Mouse (Mus musculus) ES-CJ7 (cell line): ENCODE measurements around the gene Stat2.

Source experiments
- DNase-seq: peaks from one replicate; pipeline ENCODE4 v3.0.0; 2011; ENCODE audit warnings: low read depth, low spot score

The Stat2 gene

DNA sequence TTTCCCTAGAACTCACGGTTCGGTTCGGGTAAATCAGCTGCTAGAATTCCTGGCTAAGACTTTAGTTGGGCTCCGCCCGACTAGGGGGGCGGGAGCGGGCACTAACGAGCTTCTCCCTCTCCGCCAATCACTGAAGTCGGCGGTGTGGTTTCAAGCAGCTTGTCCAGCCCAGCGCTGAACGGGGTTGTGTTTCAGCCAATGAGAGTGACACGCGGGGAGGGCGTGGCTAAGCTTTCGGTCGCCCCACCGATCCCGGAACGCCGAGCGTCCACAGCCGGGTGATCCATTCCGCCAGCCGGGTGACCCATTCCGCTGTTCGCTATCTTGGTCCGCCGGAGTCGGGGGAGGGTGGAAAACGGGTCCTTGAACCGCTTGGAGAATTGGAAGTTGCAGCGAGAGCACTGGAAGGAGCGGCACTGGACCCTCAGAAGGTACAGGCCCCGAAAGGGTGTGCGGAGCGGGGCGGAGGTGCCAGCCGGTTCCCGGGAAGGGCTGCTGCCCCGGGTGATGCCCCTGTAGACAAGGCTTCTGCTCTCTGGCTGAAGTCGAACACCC, at the start of gene Stat2:
Gene Stat2, plus strand, starts transcription at position 273 of the 555 bp plus-strand sequence.
- peak; percentile 98 for DNase-seq

GRCm38 (mm10) chr10:128221533-128222286, 48.6 kb upstream of the Stat2 start:
- DNase-seq, result no peak

DNA sequence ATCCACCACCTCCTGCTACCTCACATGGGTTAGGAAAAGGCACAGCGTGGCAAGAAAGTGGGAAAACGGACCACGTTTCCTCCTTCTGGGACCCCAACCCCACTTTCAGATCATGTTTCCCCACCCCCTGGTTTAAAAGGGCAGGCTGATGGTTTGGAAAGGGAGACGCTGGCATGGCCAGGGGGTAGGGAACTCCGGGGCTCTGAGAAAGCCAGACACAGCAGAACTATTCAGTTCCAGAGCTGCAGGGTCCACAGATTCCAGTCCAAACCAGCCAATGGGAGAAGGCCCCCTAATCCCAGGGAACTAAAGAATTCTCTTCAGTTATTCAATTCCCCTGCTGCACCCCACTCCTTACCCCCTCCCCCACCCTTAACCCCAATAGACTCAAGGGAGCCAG, 45.3 kb upstream of the Stat2 start:
- no peak for DNase-seq

GRCm38 (mm10) chr10:128225538-128225937, 44.8 kb upstream of the Stat2 start, which contains the start of gene Mip:
Mip (plus strand) TSS chr10:128225838.
- DNase-seq, result no peak

GRCm38 (mm10) chr10:128227592-128227991, 42.8 kb upstream of the Stat2 start:
- DNase-seq, result no peak

DNA sequence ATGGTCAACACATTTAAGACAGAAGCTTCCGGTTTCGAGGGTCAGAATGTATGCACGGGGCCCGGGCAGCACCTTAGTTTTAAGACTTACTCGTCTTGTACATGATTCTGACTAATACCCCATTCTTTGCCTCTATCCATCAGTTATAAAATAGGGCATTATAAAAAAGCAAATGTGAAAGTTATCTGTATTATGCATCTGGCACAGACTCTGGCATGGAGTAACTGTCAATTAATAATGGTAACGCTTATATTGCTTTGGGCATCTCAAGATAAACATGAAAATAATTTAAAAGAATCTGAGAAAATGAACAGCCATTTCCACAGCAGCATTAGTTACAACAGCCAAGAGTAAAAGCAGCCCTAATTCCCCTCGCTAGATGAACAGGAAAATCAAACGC, 42.4 kb upstream of the Stat2 start:
- DNase-seq, result no peak

DNA sequence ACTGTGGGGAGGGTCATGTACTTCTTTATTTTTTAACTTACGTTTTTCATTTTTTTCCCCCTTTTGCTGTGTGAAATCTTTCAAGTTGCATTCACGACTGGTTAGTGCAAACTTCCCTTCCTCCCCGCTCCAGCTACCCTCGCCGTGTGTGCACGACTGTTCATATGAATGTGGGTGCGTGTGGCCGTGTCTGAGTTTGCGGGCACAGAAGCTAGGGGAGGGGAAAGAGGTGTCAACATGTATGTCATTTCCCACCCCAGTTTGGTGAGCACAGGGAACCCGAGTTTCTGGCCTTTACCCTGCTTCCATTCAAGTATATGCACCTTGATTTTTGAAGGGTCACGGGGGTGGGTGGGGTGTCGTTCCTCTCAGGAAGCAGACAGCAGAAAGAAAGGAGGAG, 39.8 kb upstream of the Stat2 start:
- no peak for DNase-seq

DNA sequence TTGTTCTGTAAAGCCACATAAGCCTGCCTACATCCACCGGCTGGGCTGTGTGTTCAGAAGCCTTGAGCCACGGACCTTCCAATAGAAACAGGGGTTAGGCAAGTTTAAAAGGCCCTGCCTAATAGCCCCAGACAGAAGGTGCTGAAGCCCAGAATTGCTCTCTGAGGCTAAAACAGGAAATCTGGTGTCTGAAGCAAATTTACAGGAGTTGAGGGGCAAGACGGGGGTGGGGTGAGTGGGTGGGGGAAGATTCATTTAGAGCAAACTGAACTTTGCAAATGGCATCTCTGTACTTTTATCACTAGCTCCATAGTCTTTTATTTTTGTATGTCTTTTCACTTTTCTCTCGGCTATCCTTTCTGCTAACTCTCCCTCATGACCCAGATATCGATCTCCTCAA, 39.2 kb upstream of the Stat2 start:
- no peak for DNase-seq

- DNase-seq, result peak; percentile 66
Observed at GRCm38 (mm10) chr10:128231697-128232419, 38.5 kb upstream of the Stat2 start, which contains the start of gene Timeless. Timeless (plus strand) TSS chr10:128232065.

GRCm38 (mm10) chr10:128232420-128232985, 37.9 kb upstream of the Stat2 start:
- peak; percentile 92 for DNase-seq

DNA sequence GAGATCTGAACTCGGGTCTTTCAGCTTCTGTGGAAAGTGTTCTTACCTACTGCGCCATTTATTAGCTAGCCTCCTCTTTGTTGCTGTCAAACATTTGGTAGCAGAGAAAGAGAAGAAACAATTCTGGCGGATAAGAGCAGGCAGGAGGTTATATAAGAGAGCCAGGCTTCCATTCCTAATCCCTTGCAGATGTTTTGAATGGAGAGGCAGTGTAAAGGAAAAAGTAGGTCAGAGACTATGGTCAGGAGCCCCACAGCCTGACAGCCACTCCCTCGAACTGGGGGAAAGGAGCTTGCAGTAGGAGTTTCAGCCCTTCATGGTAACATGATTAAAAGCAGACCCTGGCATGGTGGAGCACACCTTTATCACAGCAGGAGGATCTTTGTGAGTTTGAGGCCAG, 34.0 kb upstream of the Stat2 start:
- DNase-seq, result no peak

GRCm38 (mm10) chr10:128237807-128238480, 32.4 kb upstream of the Stat2 start:
- no peak for DNase-seq

GRCm38 (mm10) chr10:128239140-128239539, 31.2 kb upstream of the Stat2 start:
- DNase-seq, result no peak

DNA sequence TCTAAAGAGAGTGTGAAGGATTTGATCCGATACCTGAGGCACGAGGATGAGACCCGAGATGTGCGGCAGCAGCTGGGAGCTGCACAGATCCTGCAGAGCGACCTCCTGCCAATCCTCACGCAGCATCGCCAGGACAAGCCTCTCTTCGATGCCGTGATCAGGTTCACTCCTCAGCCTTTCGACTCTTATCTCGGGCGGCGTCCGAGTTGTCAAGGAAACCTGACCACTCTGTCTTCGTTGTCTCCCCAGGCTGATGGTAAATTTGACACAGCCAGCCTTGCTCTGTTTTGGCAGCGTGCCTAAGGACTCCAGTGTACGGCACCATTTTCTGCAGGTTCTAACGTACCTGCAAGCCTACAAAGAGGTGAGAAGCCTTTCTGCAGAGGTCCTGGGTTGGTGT, 30.2 kb upstream of the Stat2 start:
- DNase-seq, result no peak

GRCm38 (mm10) chr10:128243252-128243651, 27.1 kb upstream of the Stat2 start:
- DNase-seq, result no peak

DNA sequence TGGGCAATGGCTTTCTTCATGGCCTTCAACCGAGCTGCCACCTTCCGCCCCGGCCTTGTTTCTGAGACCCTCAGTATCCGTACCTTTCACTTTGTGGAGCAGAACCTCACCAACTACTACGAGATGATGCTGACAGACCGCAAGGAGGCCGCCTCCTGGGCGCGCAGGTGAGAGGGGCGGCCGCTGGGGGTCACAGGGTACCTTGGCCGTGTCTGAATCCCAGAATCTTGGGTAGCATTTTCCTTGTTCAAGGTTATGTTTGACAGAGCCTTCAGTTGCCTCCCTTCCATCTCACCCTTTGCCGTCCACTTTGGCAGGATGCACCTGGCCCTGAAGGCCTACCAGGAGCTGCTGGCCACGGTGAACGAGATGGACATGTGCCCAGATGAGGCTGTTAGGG, 26.2 kb upstream of the Stat2 start:
- DNase-seq, result no peak

DNA sequence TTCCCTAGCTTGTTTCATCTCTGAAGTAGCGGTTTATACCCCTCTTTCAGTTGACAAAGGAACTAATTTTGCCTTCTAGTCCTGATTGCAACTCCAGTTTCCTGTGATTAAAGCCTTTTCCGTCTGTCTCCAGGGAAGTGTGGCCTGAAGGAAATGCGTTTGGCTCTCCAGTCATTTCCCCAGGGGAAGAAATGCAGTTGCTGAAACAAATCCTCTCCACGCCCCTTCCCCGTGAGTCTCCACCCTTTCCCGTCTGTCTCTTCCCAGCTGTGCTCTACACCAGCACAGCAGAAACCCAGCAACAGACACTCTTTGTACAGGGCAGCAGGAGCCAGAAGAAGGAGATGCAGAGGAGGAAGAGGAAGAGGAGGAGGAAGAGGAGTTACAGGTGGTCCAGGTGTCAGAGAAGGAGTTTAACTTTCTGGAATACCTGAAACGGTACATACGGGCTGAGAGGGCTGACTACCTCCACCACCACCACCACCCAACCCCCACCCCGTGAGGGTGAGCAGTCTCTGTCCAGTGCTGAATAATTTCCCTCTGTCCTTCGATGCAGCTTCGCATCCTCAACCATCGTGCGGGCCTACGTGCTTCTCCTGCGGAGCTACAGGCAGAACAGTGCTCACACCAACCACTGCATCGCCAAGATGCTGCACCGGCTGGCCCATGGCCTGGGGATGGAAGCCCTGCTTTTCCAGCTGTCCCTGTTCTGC, 23.2 kb upstream of the Stat2 start:
- DNase-seq, result peak; percentile 85

- no peak for DNase-seq
Observed at GRCm38 (mm10) chr10:128250565-128250964, 19.8 kb upstream of the Stat2 start.

DNA sequence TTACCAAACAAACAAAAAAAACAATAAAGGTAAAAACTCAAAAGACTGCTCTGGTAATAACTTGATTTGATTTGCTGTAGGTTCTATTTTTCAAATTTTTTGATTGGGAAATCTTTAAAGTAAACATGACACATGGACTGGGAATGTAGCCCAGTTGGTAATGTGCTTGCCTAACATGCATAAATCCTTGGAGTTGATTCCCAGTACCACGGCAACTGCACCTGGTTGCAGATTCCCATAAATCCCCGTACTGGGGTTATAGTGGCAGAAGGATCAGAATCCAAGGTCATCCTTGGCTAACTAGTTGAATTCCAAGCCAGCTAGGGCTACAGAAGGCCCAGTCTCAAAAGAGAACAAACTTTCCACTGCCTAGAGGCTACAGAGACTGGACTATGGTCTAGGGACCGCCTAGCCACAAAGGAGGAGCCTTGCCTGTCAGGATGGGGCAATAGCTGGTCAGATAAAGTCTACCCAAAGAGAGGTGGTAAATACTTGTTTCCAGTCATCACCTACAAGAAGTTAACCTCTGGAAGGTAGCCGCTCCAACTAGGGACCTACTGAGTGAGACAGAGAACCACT, 16.6 kb upstream of the Stat2 start, which contains the start of gene Apon:
Gene Apon, plus strand, starts transcription at position 420 of the 579 bp plus-strand sequence.
- no peak for DNase-seq

DNA sequence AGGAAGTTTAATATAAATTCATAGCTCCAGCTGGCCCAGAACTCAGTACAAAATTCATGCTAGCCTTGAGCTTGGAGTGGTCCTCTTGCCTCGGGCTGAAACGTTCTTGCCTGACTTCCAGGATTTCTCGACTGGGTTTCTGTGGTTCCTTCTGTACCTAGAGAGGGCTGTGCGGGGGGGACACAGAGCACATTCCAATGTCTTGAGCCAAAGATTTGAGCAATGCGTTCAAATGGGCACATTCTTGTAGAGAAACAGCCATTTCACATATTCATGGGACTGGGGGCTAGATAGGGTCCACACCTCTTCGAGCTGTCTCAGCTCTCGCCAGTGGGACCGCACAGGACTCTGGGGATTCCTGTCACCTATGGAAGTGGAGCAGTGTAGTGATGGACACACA, 14.4 kb upstream of the Stat2 start:
- no peak for DNase-seq

DNA sequence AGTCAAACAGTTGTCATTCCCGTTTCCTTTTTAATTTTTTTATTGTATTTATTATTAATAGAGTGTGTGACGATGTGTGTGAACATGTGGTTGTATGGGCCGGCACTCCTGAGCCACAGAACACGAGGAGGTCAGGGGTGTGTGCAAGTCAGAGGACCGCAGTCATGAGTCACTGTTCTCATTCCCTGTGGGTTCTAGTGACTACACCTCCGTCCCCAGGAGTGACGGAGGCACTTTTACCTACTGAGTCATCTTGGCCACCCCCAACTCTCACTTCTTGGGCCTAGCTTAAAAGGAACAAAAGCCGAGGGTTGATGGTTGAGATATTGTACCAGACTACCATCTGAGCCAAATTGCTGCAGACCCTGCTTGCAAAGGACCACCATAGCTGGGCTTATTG, 14.0 kb upstream of the Stat2 start:
- DNase-seq, result no peak
